Mouse (Mus musculus): ENCODE measurements at regions not wholly inside any gene's neighbourhood (a gene's known extent, or its start where the extent isn't known, plus 50 kb on each side); places are given as distances from the start of the nearest gene placed in this dataset.

DNA sequence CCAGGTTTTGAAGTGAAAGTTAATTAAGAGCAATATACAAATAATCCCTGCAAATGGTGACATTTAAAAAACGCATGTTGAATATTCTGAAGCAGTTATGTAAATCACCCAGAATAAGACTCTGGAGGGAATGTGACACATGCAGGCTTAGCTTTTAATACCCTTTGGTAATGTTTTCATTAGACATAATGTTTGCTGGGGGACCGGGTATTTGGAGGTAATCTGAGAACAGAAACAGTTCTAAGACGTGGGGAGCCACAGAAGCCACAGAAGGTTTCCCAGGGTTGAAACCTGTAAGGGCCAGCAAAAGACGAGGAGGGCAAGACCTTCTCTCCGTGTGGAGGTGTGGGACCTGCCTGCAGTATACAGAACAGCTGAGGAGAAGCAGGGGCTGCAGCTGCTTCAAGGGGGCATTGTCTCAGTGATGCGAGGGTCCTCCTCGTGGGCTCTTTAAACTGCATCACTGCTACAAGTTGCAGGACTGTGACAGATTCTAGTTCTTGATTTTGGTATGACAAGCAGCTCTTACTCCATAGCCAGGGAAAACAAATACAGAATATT, 184.9 kb downstream of the Brms1l start:
- Histone ChIP-seq H3K4me1 (replicated peaks; ENCODE audit: control insufficient read depth, insufficient read depth, low read length) (peaks cover 4% of the 10 kb centered on the region), H3K27me3 (ENCODE audit: control insufficient read depth, insufficient read depth, low read length) (peaks cover 2% of the 10 kb centered on the region; the same call in 1 of the 2 replicates), H3K9me3 (ENCODE audit: control insufficient read depth, low read length) (no peaks in the 10 kb centered on the region), H3K4me2 (ENCODE audit: low read depth, low read length, severe bottlenecking) (no peak overlapping the region), H3K4me3 (ENCODE audit: low read depth, low read length) (no peak overlapping the region), H3K27ac (ENCODE audit: low read depth, low read length) (no peak overlapping the region; the same call in 1 of the 2 replicates), H3K9ac (ENCODE audit: low read length) (no peak overlapping the region), H3K36me3 (ENCODE audit: control insufficient read depth, insufficient read depth, low read length) (no peaks in the 10 kb centered on the region)
- peak; percentile 71 for ATAC-seq (replicated peaks; ENCODE audit: low FRiP score)
- no peak for DNase-seq (ENCODE audit: low spot score)
- 9% methylated on average over 7 of the region's 7 CpGs for WGBS

GRCm38 (mm10) chr12:56020547-56020946, 184.4 kb downstream of the Brms1l start:
- 0% methylated on average over 1 of the region's 1 CpGs for WGBS
- peaks cover 4% of the 10 kb centered on the region for H3K4me1 ChIP-seq (replicated peaks; ENCODE audit: control insufficient read depth, insufficient read depth, low read length)
- no peak overlapping the region for H3K4me2 ChIP-seq (ENCODE audit: low read depth, low read length, severe bottlenecking)
- no peak overlapping the region for H3K9ac ChIP-seq (ENCODE audit: low read length)
- no peaks in the 10 kb centered on the region for H3K36me3 ChIP-seq (ENCODE audit: control insufficient read depth, insufficient read depth, low read length)
- H3K4me3 ChIP-seq (ENCODE audit: low read depth, low read length): no peak overlapping the region
- H3K27ac ChIP-seq (ENCODE audit: low read depth, low read length): no peak overlapping the region
- ATAC-seq (replicated peaks; ENCODE audit: low FRiP score) (peak; percentile 49; the same call in 1 of the 2 replicates), DNase-seq (ENCODE audit: low spot score) (no peak)
- H3K27me3 ChIP-seq (ENCODE audit: control insufficient read depth, insufficient read depth, low read length): peaks cover 2% of the 10 kb centered on the region; the same call in 1 of the 2 replicates
- H3K9me3 ChIP-seq (ENCODE audit: control insufficient read depth, low read length): no peaks in the 10 kb centered on the region

GRCm38 (mm10) chr12:56009976-56010375, 173.9 kb downstream of the Brms1l start:
- Histone ChIP-seq H3K27me3 (ENCODE audit: control insufficient read depth, insufficient read depth, low read length) (peaks cover 18% of the 10 kb centered on the region), H3K36me3 (ENCODE audit: control insufficient read depth, insufficient read depth, low read length) (no peaks in the 10 kb centered on the region), H3K9ac (ENCODE audit: low read length) (no peak overlapping the region), H3K9me3 (ENCODE audit: control insufficient read depth, low read length) (no peaks in the 10 kb centered on the region), H3K27ac (ENCODE audit: low read depth, low read length) (no peak overlapping the region), H3K4me2 (ENCODE audit: low read depth, low read length, severe bottlenecking) (no peak overlapping the region), H3K4me1 (replicated peaks; ENCODE audit: control insufficient read depth, insufficient read depth, low read length) (peaks cover 4% of the 10 kb centered on the region; the same call in 1 of the 2 replicates), H3K4me3 (ENCODE audit: low read depth, low read length) (no peak overlapping the region)
- no peak for DNase-seq (ENCODE audit: low spot score)
- WGBS: 75% methylated on average over 4 of the region's 4 CpGs
- ATAC-seq (replicated peaks; ENCODE audit: low FRiP score): no peak

DNA sequence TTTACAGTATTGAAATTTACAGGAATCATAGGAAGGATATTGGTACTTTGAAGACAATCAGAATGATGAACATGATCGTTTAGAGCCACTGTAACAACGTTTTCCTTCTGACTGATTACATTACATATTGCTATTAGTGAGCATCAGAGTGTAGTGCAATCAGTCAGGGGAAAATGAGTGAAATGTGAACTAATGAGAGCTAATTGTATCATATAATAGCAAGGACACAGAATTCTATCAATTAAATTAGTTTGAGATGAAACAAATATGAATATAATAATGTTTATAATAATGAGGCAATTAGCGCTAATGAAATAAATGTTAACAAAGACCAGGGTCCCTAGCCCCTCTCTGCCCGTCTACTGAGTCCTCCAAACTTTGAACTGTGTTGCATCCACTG, 169.7 kb downstream of the Brms1l start:
- H3K36me3 ChIP-seq (ENCODE audit: control insufficient read depth, insufficient read depth, low read length): no peaks in the 10 kb centered on the region
- peaks cover 7% of the 10 kb centered on the region; the same call in 1 of the 2 replicates for H3K4me1 ChIP-seq (replicated peaks; ENCODE audit: control insufficient read depth, insufficient read depth, low read length)
- no peak for DNase-seq (ENCODE audit: low spot score)
- no peaks in the 10 kb centered on the region for H3K9me3 ChIP-seq (ENCODE audit: control insufficient read depth, low read length)
- H3K4me2 ChIP-seq (ENCODE audit: low read depth, low read length, severe bottlenecking): no peak overlapping the region
- ATAC-seq (replicated peaks; ENCODE audit: low FRiP score): no peak
- H3K27me3 ChIP-seq (ENCODE audit: control insufficient read depth, insufficient read depth, low read length): peaks cover 36% of the 10 kb centered on the region
- no peak overlapping the region for H3K27ac ChIP-seq (ENCODE audit: low read depth, low read length)
- WGBS: 69% methylated on average over 4 of the region's 4 CpGs
- no peak overlapping the region for H3K9ac ChIP-seq (ENCODE audit: low read length)
- H3K4me3 ChIP-seq (ENCODE audit: low read depth, low read length): no peak overlapping the region

- Histone ChIP-seq H3K36me3 (ENCODE audit: control insufficient read depth, insufficient read depth, low read length) (no peaks in the 10 kb centered on the region), H3K9ac (ENCODE audit: low read length) (no peak overlapping the region), H3K27ac (ENCODE audit: low read depth, low read length) (no peak overlapping the region), H3K9me3 (ENCODE audit: control insufficient read depth, low read length) (no peaks in the 10 kb centered on the region), H3K4me3 (ENCODE audit: low read depth, low read length) (no peak overlapping the region), H3K27me3 (ENCODE audit: control insufficient read depth, insufficient read depth, low read length) (peaks cover 33% of the 10 kb centered on the region), H3K4me1 (replicated peaks; ENCODE audit: control insufficient read depth, insufficient read depth, low read length) (peaks cover 7% of the 10 kb centered on the region; the same call in 1 of the 2 replicates), H3K4me2 (ENCODE audit: low read depth, low read length, severe bottlenecking) (no peak overlapping the region)
- 0 out of 2 replicates have a peak, but pooled peaks have one; percentile 49 for ATAC-seq (replicated peaks; ENCODE audit: low FRiP score)
- 5% methylated on average over 6 of the region's 6 CpGs for WGBS
- no peak for DNase-seq (ENCODE audit: low spot score)
Observed at GRCm38 (mm10) chr12:56005321-56005720, 169.2 kb downstream of the Brms1l start.

DNA sequence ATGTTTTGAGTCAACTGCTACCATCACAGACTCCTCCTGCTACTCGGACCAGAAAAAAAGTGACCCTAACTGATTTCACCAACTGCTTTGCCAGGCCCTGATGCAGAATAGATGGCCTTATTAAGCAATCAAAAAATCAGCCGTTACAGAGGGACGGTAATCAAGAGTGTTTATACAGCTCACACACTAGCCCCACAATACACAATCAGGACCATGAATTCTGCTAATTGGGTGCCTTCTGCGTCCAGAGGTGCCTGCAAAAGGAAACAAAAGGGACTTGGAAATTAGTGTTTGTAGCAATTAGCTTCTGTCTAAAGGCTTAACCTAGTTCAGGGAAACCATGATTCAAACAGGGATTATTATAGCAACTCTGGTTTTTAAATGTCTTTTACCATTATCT, 168.4 kb downstream of the Brms1l start:
- no peak overlapping the region for H3K9ac ChIP-seq (ENCODE audit: low read length)
- H3K4me3 ChIP-seq (ENCODE audit: low read depth, low read length): no peak overlapping the region

DNA sequence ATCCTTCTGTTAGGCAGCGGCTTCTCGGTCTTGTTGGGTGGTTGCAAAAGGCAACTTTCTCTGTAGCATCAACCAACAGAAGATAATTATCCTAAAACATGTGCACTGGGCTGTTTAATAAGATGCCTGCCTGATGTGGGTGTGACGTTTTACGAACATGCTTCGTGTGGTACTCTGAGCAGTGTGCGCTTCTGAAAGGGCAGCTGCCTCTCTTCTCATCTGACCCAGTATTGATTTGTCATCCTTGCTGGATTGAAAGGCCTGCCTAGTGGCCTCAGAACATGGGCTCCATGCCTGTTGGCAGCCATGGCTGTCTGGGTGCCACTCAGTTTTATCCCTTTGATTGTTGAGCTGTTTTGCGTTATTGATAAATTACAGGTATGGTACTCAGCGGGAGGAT, 167.4 kb downstream of the Brms1l start:
- H3K27me3 ChIP-seq (ENCODE audit: control insufficient read depth, insufficient read depth, low read length): peaks cover 33% of the 10 kb centered on the region

More for the DNA sequence above, 168.4 kb downstream of the Brms1l start:
- no peak overlapping the region for H3K27ac ChIP-seq (ENCODE audit: low read depth, low read length)
- H3K4me2 ChIP-seq (ENCODE audit: low read depth, low read length, severe bottlenecking): no peak overlapping the region
- WGBS: 6% methylated on average over 4 of the region's 4 CpGs
- DNase-seq (ENCODE audit: low spot score) (peak; percentile 64), ATAC-seq (replicated peaks; ENCODE audit: low FRiP score) (peak; percentile 90)
- H3K4me1 ChIP-seq (replicated peaks; ENCODE audit: control insufficient read depth, insufficient read depth, low read length): peaks cover 7% of the 10 kb centered on the region; the same call in 1 of the 2 replicates
- H3K27me3 ChIP-seq (ENCODE audit: control insufficient read depth, insufficient read depth, low read length): peaks cover 33% of the 10 kb centered on the region
- H3K9me3 ChIP-seq (ENCODE audit: control insufficient read depth, low read length): no peaks in the 10 kb centered on the region
- H3K36me3 ChIP-seq (ENCODE audit: control insufficient read depth, insufficient read depth, low read length): no peaks in the 10 kb centered on the region

GRCm38 (mm10) chr12:55996585-55997377, 160.7 kb downstream of the Brms1l start:
- Histone ChIP-seq H3K4me3 (ENCODE audit: low read depth, low read length) (no peak overlapping the region), H3K27me3 (ENCODE audit: control insufficient read depth, insufficient read depth, low read length) (peaks cover under 1% of the 10 kb centered on the region; the same call in 1 of the 2 replicates), H3K4me1 (replicated peaks; ENCODE audit: control insufficient read depth, insufficient read depth, low read length) (no peaks in the 10 kb centered on the region), H3K4me2 (ENCODE audit: low read depth, low read length, severe bottlenecking) (no peak overlapping the region), H3K36me3 (ENCODE audit: control insufficient read depth, insufficient read depth, low read length) (no peaks in the 10 kb centered on the region), H3K27ac (ENCODE audit: low read depth, low read length) (no peak overlapping the region), H3K9me3 (ENCODE audit: control insufficient read depth, low read length) (no peaks in the 10 kb centered on the region), H3K9ac (ENCODE audit: low read length) (no peak overlapping the region)
- ATAC-seq (replicated peaks; ENCODE audit: low FRiP score): no peak
- no peak for DNase-seq (ENCODE audit: low spot score)
- 70% methylated on average over 3 of the region's 3 CpGs for WGBS

More for the DNA sequence above, 167.4 kb downstream of the Brms1l start:
- no peak overlapping the region for H3K27ac ChIP-seq (ENCODE audit: low read depth, low read length)
- H3K4me3 ChIP-seq (ENCODE audit: low read depth, low read length): no peak overlapping the region
- no peak overlapping the region for H3K9ac ChIP-seq (ENCODE audit: low read length)
- 78% methylated on average over 8 of the region's 8 CpGs for WGBS
- DNase-seq (ENCODE audit: low spot score) (no peak), ATAC-seq (replicated peaks; ENCODE audit: low FRiP score) (no peak)
- H3K4me1 ChIP-seq (replicated peaks; ENCODE audit: control insufficient read depth, insufficient read depth, low read length): peaks cover 7% of the 10 kb centered on the region; the same call in 1 of the 2 replicates
- H3K36me3 ChIP-seq (ENCODE audit: control insufficient read depth, insufficient read depth, low read length): no peaks in the 10 kb centered on the region
- no peaks in the 10 kb centered on the region for H3K9me3 ChIP-seq (ENCODE audit: control insufficient read depth, low read length)
- no peak overlapping the region for H3K4me2 ChIP-seq (ENCODE audit: low read depth, low read length, severe bottlenecking)
